Mouse (Mus musculus) olfactory bulb, adult 2 months (tissue): ENCODE results near the gene Eomes.

ENCODE experiments used
- CTCF ChIP-seq: fragments of 200-500 bp; IDR thresholded peaks from 2 replicates; pipeline ENCODE4 v1.5.1; 2012; ENCODE audit warnings: low read depth, mild to moderate bottlenecking, low read length, moderate library complexity; ENCODE audit not compliant: insufficient read depth
- POLR2A ChIP-seq: fragments of 200-500 bp; IDR thresholded peaks from 2 replicates; pipeline ENCODE4 v1.6.1; 2012; ENCODE audit warnings: mild to moderate bottlenecking, low read depth, low read length, moderate library complexity; ENCODE audit not compliant: insufficient read depth

GRCm38 (mm10) chr9:118476211-118476765, 1.7 kb upstream of the Eomes start:
- TF ChIP-seq POLR2A (no peak), CTCF (no peak)
